Mouse (Mus musculus): ENCODE results near the gene Sorcs3. TPM values are rescaled to one million over a fixed set of nuclear protein-coding genes. Genes with fewer than 3 reads are reported as not detected.
A peak's percentile ranks its signal among the peaks of the same experiment; 100 is the strongest.

The Sorcs3 gene
- polyA plus RNA-seq, 1 experiment from 2014 or later = 0.06 TPM

GRCm38 (mm10) chr19:48204476-48204875, 1.3 kb upstream of the Sorcs3 start:
- 2% methylated on average over 8 of the region's 8 CpGs for WGBS (ENCODE audit: insufficient replicate concordance)
- Histone ChIP-seq H3K9ac (replicated peaks) (no peak overlapping the region), H3K27me3 (ENCODE audit: insufficient read depth, low read length) (peaks cover 38% of the 10 kb centered on the region), H3K4me1 (ENCODE audit: insufficient read depth) (no peaks in the 10 kb centered on the region), H3K36me3 (replicated peaks; ENCODE audit: insufficient read depth, low read length) (no peaks in the 10 kb centered on the region), H3K27ac (ENCODE audit: low read depth) (no peak overlapping the region), H3K4me3 (ENCODE audit: low read depth, low read length) (no peak overlapping the region), H3K4me2 (ENCODE audit: low read depth, low read length) (no peak overlapping the region), H3K9me3 (ENCODE audit: low read length) (no peaks in the 10 kb centered on the region)
- no peak for DNase-seq
- no peak for ATAC-seq
- TF ChIP-seq CTCF (IDR thresholded peaks at IDR 0.05; ENCODE audit: low read depth) = no peak
- TF ChIP-seq EP300 (IDR thresholded peaks at IDR 0.05; ENCODE audit: low read depth) = no peak

GRCm38 (mm10) chr19:48204892-48205761, 698 bp upstream of the Sorcs3 start:
- no peak overlapping the region for H3K27ac ChIP-seq (ENCODE audit: low read depth)
- H3K27me3 ChIP-seq (ENCODE audit: insufficient read depth, low read length) = peaks cover 38% of the 10 kb centered on the region
- 4% methylated on average over 38 of the region's 62 CpGs for WGBS (ENCODE audit: insufficient replicate concordance)
- H3K4me3 ChIP-seq (ENCODE audit: low read depth, low read length) = no peak overlapping the region
- TF ChIP-seq EP300 (IDR thresholded peaks at IDR 0.05; ENCODE audit: low read depth) (no peak), CTCF (IDR thresholded peaks at IDR 0.05; ENCODE audit: low read depth) (no peak)
- ATAC-seq (no peak), DNase-seq (no peak)
- peak overlapping the region; percentile 55 for H3K4me2 ChIP-seq (ENCODE audit: low read depth, low read length)
- H3K36me3 ChIP-seq (replicated peaks; ENCODE audit: insufficient read depth, low read length) = no peaks in the 10 kb centered on the region
- H3K9ac ChIP-seq (replicated peaks) = no peak overlapping the region
- H3K9me3 ChIP-seq (ENCODE audit: low read length) = no peaks in the 10 kb centered on the region
- H3K4me1 ChIP-seq (ENCODE audit: insufficient read depth) = no peaks in the 10 kb centered on the region

- Histone ChIP-seq H3K9me3 (ENCODE audit: low read length) (no peaks in the 10 kb centered on the region), H3K4me2 (ENCODE audit: low read depth, low read length) (no peak overlapping the region), H3K4me1 (ENCODE audit: insufficient read depth) (no peaks in the 10 kb centered on the region), H3K4me3 (ENCODE audit: low read depth, low read length) (no peak overlapping the region), H3K36me3 (replicated peaks; ENCODE audit: insufficient read depth, low read length) (no peaks in the 10 kb centered on the region), H3K9ac (replicated peaks) (no peak overlapping the region), H3K27ac (ENCODE audit: low read depth) (no peak overlapping the region), H3K27me3 (ENCODE audit: insufficient read depth, low read length) (peaks cover 38% of the 10 kb centered on the region)
- DNase-seq (no peak), ATAC-seq (no peak)
- WGBS (ENCODE audit: insufficient replicate concordance) = 3% methylated on average over 21 of the region's 21 CpGs
- TF ChIP-seq CTCF (IDR thresholded peaks at IDR 0.05; ENCODE audit: low read depth) = no peak
- no peak for TF ChIP-seq EP300 (IDR thresholded peaks at IDR 0.05; ENCODE audit: low read depth)
These were observed 1.3 kb downstream of the Sorcs3 start for GRCm38 (mm10) chr19:48206861-48207730.

- H3K4me1 ChIP-seq (ENCODE audit: insufficient read depth) = no peaks in the 10 kb centered on the region
- H3K4me3 ChIP-seq (ENCODE audit: low read depth, low read length) = no peak overlapping the region
- no peaks in the 10 kb centered on the region for H3K9me3 ChIP-seq (ENCODE audit: low read length)
- H3K9ac ChIP-seq (replicated peaks) = no peak overlapping the region
- peaks cover 38% of the 10 kb centered on the region for H3K27me3 ChIP-seq (ENCODE audit: insufficient read depth, low read length)
- ATAC-seq = no peak
- DNase-seq = no peak
- no peaks in the 10 kb centered on the region for H3K36me3 ChIP-seq (replicated peaks; ENCODE audit: insufficient read depth, low read length)
- H3K27ac ChIP-seq (ENCODE audit: low read depth) = no peak overlapping the region
- no peak for TF ChIP-seq EP300 (IDR thresholded peaks at IDR 0.05; ENCODE audit: low read depth)
- TF ChIP-seq CTCF (IDR thresholded peaks at IDR 0.05; ENCODE audit: low read depth) = no peak
- 10% methylated on average over 10 of the region's 10 CpGs for WGBS (ENCODE audit: insufficient replicate concordance)
- H3K4me2 ChIP-seq (ENCODE audit: low read depth, low read length) = no peak overlapping the region
These were observed 2.0 kb downstream of the Sorcs3 start for GRCm38 (mm10) chr19:48207731-48208370.

GRCm38 (mm10) chr19:48215379-48215778, 9.6 kb downstream of the Sorcs3 start:
- no peak for ATAC-seq
- H3K9ac ChIP-seq (replicated peaks) = no peak overlapping the region

More at GRCm38 (mm10) chr19:48215379-48215778, 9.6 kb downstream of the Sorcs3 start:
- H3K9me3 ChIP-seq (ENCODE audit: low read length) = no peaks in the 10 kb centered on the region
- H3K27ac ChIP-seq (ENCODE audit: low read depth) = no peak overlapping the region
- no peaks in the 10 kb centered on the region for H3K36me3 ChIP-seq (replicated peaks; ENCODE audit: insufficient read depth, low read length)
- no peak for TF ChIP-seq CTCF (IDR thresholded peaks at IDR 0.05; ENCODE audit: low read depth)
- no peak overlapping the region for H3K4me3 ChIP-seq (ENCODE audit: low read depth, low read length)
- H3K27me3 ChIP-seq (ENCODE audit: insufficient read depth, low read length) = no peaks in the 10 kb centered on the region
- DNase-seq = no peak
- H3K4me1 ChIP-seq (ENCODE audit: insufficient read depth) = no peaks in the 10 kb centered on the region
- H3K4me2 ChIP-seq (ENCODE audit: low read depth, low read length) = no peak overlapping the region
